Mouse (Mus musculus): Measurements from ENCODE around the gene Dock4.

DNA sequence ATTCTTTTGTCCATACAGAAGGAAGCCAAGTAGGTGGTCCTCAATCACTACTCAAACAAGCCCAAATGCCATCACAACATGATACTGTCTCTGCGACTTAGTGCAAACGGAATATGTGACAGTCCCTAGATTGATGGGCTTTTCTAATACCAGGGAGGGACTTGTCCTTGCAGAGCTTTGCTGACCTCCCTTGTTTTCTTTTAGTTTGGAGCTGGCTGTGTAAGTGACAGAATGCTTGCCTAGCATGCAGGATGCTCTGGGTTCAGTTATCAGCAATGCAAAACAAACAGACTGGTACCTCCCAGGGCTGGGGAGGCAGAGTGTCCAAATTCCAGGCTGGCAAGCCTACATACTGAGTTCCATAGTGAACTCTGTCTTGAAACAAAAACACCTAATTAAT, 7.7 kb upstream of the Dock4 start:
- TF ChIP-seq POLR2A (IDR thresholded peaks at IDR 0.05; ENCODE audit: control insufficient read depth, extremely low read depth, insufficient read depth, low read length, poor library complexity), result no peak
- TF ChIP-seq CTCF (IDR thresholded peaks at IDR 0.05; ENCODE audit: borderline replicate concordance, control insufficient read depth, extremely low read depth, insufficient read depth, low read length, poor library complexity), result no peak
